Mouse (Mus musculus): ENCODE results near the gene Cabp2. TPM values are rescaled to one million over a fixed set of nuclear protein-coding genes. Genes with fewer than 3 reads are reported as not detected.
"Not testable (repeated sequence)": the region's sequence is repeated elsewhere in the genome, so short reads cannot be mapped to it uniquely, and the experiment has no call there.

Gene Cabp2
- polyA plus RNA-seq, 1 experiment, result not detected

DNA sequence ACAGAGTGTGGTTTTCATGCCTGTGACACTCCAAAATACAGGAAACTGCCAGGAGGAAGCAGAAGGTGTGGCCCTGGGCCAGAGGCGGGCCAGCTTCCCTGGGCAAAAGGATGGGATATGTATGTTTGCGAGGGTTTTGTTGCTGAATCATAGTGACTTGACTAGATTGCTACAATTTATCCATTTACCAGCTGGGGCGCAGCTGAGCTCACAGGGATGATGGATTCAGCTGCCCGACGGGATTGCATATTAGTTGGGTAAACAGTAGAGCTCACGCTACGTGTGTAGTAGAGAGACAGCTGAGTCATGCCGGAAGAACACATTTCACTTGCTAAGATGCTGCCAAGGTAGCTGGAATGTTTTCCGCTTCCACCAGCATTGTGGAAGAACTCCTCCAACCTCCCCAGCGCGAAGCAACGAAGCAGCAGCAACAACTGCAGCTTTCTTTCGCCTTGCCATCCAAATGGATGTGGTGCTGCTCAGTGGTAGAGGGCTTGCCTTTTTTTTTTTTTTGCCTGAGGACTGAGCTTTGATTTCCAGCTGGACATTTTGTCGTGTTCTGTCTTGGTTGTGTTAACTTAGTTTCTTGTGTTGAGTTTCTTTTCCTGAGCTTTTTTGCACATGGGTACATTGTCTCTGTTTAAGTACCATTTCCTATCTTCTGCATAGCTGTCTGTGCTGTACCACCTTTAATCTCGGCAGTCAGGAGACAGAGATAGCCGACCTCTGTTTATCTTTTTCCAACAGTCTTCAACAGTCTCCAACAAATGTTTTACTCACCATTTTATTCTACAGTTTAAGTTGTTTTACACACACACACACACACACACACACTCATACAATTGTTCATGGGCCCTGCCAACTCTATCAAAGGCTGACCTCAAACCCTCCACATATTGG, 35.2 kb upstream of the Cabp2 start, which contains the start of gene Gstp2:
Gene Gstp2, minus strand, starts transcription at position 58 of the 900 bp plus-strand sequence.
- H3K4me1 ChIP-seq (ENCODE audit: control insufficient read depth, insufficient read depth, low read length), result 0 out of 2 replicates have a peak, but pooled peaks cover 4% of the 10 kb centered on the region
- no peak within 1 kb of the TSS for H3K27ac ChIP-seq (ENCODE audit: insufficient read depth, low read depth, low read length)
- no peak within 1 kb of the TSS for H3K4me3 ChIP-seq (ENCODE audit: insufficient read depth, low read length)
- TF ChIP-seq POLR2A (IDR thresholded peaks at IDR 0.05; ENCODE audit: borderline replicate concordance, low read depth, low read length) (no peak), CTCF (IDR thresholded peaks at IDR 0.05; ENCODE audit: low read depth, low read length) (no peak)

DNA sequence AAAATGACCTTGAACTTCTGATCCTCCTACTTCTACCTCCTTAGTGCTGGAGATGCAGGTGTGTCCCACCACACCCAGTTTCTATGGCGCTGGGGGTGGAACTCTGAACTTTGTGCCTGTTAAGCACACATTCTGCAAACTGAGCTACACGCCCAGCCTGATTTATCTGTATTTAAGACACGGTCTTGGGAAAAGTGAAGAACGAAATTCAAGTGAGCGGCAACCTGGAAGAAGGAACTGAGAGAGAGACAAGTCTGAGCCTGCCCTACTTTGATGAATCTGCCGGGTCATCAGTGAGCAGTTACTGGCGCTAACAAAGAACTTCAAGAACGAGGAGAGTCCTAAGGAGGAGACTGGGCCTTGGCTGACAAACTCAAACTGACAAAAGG, 34.5 kb upstream of the Cabp2 start:
- Histone ChIP-seq H3K27ac (ENCODE audit: insufficient read depth, low read depth, low read length) (no peak overlapping the region), H3K4me3 (ENCODE audit: insufficient read depth, low read length) (no peak overlapping the region), H3K4me1 (ENCODE audit: control insufficient read depth, insufficient read depth, low read length) (0 out of 2 replicates have a peak, but pooled peaks cover 4% of the 10 kb centered on the region)
- TF ChIP-seq CTCF (IDR thresholded peaks at IDR 0.05; ENCODE audit: low read depth, low read length) (no peak), POLR2A (IDR thresholded peaks at IDR 0.05; ENCODE audit: borderline replicate concordance, low read depth, low read length) (no peak)

DNA sequence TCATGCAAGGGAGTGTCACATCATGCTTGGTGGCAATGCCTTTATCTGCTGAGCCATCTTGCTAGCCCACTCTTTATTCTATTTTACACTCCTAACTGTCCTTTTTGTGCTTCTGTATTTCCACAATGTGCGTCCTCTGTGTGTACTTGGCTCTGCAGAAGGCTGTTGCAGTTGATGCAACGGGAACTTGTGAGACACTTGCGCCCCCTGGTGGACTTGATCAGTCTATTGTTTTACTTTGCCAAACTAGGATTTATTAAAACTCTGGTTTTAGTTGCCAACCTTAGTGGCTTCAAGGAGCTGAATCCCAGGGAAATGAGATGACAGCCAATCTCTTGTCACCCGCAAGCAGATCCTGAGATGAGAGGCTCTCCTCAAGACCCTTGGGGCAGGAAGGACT, 33.5 kb upstream of the Cabp2 start:
- no peak overlapping the region for H3K4me3 ChIP-seq (ENCODE audit: insufficient read depth, low read length)
- H3K4me1 ChIP-seq (ENCODE audit: control insufficient read depth, insufficient read depth, low read length), result 0 out of 2 replicates have a peak, but pooled peaks cover 4% of the 10 kb centered on the region
- no peak overlapping the region for H3K27ac ChIP-seq (ENCODE audit: insufficient read depth, low read depth, low read length)
- TF ChIP-seq CTCF (IDR thresholded peaks at IDR 0.05; ENCODE audit: low read depth, low read length) (peak; percentile 72), POLR2A (IDR thresholded peaks at IDR 0.05; ENCODE audit: borderline replicate concordance, low read depth, low read length) (no peak)

DNA sequence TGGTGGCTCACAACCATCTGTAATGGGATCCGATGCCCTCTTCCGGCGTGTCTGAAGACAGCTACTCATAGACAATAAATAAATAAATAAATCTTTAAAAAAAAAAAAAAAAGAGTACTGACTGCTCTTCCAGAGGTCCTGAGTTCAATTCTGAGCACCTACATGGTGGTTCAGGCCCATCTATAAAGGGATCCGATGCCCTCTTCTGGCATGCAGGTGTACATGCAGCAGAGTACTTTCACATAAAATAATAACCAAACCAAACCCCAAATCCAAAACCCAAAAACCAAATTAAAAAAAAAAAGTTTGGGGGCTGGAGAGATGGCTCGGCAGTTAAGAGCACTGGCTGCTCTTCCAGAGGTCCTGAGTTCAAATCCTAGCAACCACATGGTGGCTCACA, 32.3 kb upstream of the Cabp2 start:
- H3K4me3 ChIP-seq (ENCODE audit: insufficient read depth, low read length); H3K4me1 ChIP-seq (ENCODE audit: control insufficient read depth, insufficient read depth, low read length); H3K27ac ChIP-seq (ENCODE audit: insufficient read depth, low read depth, low read length): not testable (repeated sequence)

DNA sequence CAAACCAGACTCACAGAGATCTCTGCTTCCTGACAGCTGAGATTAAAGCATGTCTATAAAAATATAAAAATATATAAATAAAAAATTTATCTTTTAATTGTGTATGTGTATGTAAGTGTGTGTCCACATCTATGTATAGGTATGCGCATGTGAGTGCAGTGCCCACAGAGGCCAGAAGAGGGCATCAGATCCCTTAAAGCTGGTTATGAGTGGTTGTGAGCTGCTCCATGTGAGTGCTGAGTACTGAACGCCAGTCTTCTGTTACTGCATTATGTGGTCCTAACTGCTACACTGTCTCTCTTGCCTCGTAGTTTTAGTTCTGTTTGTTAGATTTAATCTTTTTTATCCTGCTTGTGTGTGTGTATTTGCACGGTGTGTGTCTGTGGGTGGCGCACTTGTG, 30.4 kb upstream of the Cabp2 start:
- Histone ChIP-seq H3K27ac (ENCODE audit: insufficient read depth, low read depth, low read length) (no peak overlapping the region), H3K4me3 (ENCODE audit: insufficient read depth, low read length) (no peak overlapping the region), H3K4me1 (ENCODE audit: control insufficient read depth, insufficient read depth, low read length) (0 out of 2 replicates have a peak, but pooled peaks cover 2% of the 10 kb centered on the region)
- no peak for TF ChIP-seq POLR2A (IDR thresholded peaks at IDR 0.05; ENCODE audit: borderline replicate concordance, low read depth, low read length)
- no peak for TF ChIP-seq CTCF (IDR thresholded peaks at IDR 0.05; ENCODE audit: low read depth, low read length)

DNA sequence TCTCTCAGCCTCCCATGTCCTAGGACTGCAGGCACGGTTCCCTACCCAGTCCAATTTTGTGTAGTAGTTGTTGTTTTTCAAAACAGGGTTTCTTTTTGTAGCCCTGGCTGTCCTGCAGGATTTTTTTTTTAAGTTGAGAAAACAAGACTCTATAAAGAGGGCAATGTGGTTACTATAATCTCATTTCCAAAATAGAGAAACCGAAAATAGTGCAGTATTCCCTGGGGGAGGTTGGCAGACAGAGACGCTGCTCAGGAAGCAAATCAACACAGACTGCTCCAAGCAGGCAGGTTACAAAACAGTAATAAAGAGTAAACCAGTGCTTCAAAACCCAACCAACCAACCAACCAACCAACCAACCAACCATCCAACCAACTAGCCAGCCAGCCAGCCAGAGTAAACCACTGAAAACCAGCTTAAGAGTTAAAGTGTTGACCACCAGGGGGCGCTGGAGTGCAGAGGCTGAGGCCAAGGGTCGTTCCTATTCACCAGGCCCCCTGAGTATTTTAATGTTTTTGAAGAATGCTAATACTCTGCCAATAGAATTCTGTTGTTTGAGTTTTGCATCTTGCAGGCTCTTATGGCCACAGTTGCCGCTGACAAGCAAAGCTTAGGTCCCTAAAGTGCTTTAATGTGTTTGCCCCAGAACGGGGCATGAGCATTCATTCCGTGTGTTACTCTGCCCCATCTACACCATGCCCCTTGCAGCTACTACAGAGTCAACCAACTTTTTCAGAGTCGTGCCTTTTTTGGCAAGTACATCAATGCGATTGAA, 29.4 kb upstream of the Cabp2 start:
- no peak overlapping the region for H3K4me3 ChIP-seq (ENCODE audit: insufficient read depth, low read length)
- TF ChIP-seq POLR2A (IDR thresholded peaks at IDR 0.05; ENCODE audit: borderline replicate concordance, low read depth, low read length), result no peak
- TF ChIP-seq CTCF (IDR thresholded peaks at IDR 0.05; ENCODE audit: low read depth, low read length), result peak; percentile 96
- H3K4me1 ChIP-seq (ENCODE audit: control insufficient read depth, insufficient read depth, low read length), result no peaks in the 10 kb centered on the region
- no peak overlapping the region for H3K27ac ChIP-seq (ENCODE audit: insufficient read depth, low read depth, low read length)

DNA sequence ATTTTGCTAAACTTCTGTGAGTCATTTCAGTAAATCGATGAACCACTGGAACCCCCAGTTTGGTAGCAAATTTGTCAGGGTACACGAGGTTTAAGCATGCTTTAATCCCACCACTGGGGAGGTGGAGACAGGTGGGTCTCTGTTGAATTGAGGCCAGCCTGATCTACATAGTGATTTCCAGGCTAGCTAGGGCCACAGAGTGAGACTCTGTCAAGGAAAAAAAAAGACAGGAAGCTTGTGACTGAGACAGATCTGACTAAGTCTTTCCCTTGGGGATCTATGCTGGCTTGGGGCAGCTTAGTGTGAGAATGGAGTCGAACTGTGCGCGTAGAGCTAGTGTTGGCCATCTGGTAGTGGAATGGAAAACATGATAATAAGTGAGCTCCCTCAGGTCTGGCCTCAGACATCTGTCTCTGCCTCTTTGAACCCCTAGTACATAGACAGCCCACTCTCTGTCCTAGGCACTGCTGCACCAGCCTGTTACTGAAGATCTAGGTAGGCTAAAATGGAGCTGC, 28.8 kb upstream of the Cabp2 start:
- TF ChIP-seq POLR2A (IDR thresholded peaks at IDR 0.05; ENCODE audit: borderline replicate concordance, low read depth, low read length), result no peak
- H3K4me3 ChIP-seq (ENCODE audit: insufficient read depth, low read length), result no peak overlapping the region
- H3K4me1 ChIP-seq (ENCODE audit: control insufficient read depth, insufficient read depth, low read length), result no peaks in the 10 kb centered on the region
- H3K27ac ChIP-seq (ENCODE audit: insufficient read depth, low read depth, low read length), result no peak overlapping the region

DNA sequence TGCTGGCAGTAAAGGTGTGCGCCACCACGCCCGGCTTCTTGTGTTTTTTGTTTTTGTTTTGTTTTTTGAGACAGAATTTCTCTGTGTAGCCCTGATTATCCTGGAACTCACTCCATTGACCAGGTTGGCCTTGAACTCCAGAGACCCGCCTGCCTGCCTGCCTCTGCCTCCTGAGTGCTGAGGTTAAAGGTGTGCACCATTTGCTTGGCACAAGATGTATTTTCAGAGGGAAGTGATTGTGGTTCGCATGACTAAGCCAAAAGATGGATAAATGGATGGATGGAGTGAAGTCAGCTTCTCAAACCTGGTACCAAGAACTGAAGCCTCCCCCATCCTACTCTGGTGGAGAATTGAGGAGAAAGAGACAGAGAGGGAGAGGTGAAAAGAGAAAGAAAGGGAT, 26.8 kb upstream of the Cabp2 start:
- Histone ChIP-seq H3K4me3 (ENCODE audit: insufficient read depth, low read length) (no peak overlapping the region), H3K27ac (ENCODE audit: insufficient read depth, low read depth, low read length) (no peak overlapping the region), H3K4me1 (ENCODE audit: control insufficient read depth, insufficient read depth, low read length) (no peaks in the 10 kb centered on the region)
- no peak for TF ChIP-seq CTCF (IDR thresholded peaks at IDR 0.05; ENCODE audit: low read depth, low read length)
- TF ChIP-seq POLR2A (IDR thresholded peaks at IDR 0.05; ENCODE audit: borderline replicate concordance, low read depth, low read length), result no peak

DNA sequence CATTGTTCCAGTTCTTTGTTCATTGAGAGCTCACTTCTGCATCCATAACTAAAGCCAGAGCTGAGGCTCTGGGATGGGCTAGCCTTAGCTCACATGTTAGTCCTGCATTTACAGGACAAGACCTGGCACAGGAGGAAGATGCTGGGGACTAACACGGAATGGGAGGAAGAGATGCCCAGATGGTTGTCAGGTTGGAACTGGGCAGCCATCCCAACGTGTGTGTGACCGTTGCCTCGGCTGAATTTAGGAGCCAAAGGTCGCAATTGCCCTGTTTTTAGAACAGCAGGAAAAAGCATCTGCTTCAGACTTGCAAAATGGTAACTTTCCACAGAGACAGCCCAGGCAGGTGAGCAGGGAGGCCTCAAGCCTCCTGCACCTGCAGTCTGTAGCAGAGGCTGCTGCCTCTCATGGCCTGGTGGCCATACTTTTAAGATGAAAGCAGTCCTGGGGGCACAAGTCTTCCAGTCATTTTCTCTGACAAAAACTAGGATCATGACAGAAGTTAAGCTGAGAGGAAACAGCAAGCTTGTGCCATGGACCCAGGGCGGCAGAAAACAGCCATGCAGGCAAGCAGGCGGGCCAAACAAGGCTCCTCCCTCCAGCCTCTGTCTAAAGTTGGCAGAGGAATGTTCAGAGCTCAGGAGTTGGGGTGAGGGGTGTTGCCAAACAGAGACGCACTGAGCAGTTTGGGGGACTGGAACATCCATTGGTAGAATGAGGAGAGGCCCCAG, 26.0 kb upstream of the Cabp2 start:
- no peak for TF ChIP-seq CTCF (IDR thresholded peaks at IDR 0.05; ENCODE audit: low read depth, low read length)
- TF ChIP-seq POLR2A (IDR thresholded peaks at IDR 0.05; ENCODE audit: borderline replicate concordance, low read depth, low read length), result no peak
- Histone ChIP-seq H3K27ac (ENCODE audit: insufficient read depth, low read depth, low read length) (no peak overlapping the region), H3K4me3 (ENCODE audit: insufficient read depth, low read length) (no peak overlapping the region), H3K4me1 (ENCODE audit: control insufficient read depth, insufficient read depth, low read length) (no peaks in the 10 kb centered on the region)
